Mouse (Mus musculus) kidney, embryonic 14.5 days (tissue): ENCODE results near the gene Mndal. TPM values are rescaled to one million over a fixed set of nuclear protein-coding genes. Genes with fewer than 3 reads are reported as not detected.
"Not testable (repeated sequence)": the region's sequence is repeated elsewhere in the genome, so short reads cannot be mapped to it uniquely, and the experiment has no call there.

Source experiments
- ATAC-seq: fragments of 200-750 bp; cut with Nextera tagmentation; 2 replicates; pipeline ENCODE4 v1.8.0; 2017; ENCODE audit warnings: moderate number of reproducible peaks, mild to moderate bottlenecking, moderate TSS enrichment, moderate library complexity; ENCODE audit not compliant: low FRiP score, low TSS enrichment
- H3K27ac ChIP-seq: fragments of 300-500 bp; sonication (generic); 2 replicates; pipeline ENCODE4 v1.5.1; 2014; ENCODE audit warnings: low read depth, mild to moderate bottlenecking, low read length, moderate library complexity, mixed read lengths
- H3K27me3 ChIP-seq: fragments of 300-500 bp; sonication (generic); 2 replicates; pipeline ENCODE4 v1.6.1; 2014; ENCODE audit warnings: mild to moderate bottlenecking, low read length; ENCODE audit not compliant: control insufficient read depth, insufficient read depth
- H3K36me3 ChIP-seq: fragments of 300-500 bp; sonication (generic); 2 replicates; pipeline ENCODE4 v1.6.1; 2014; ENCODE audit warnings: low read length, mixed read lengths; ENCODE audit not compliant: control insufficient read depth, insufficient read depth
- H3K4me1 ChIP-seq: fragments of 300-500 bp; sonication (generic); 2 replicates; pipeline ENCODE4 v1.6.1; 2014; ENCODE audit warnings: low read length, mixed read lengths; ENCODE audit not compliant: control insufficient read depth, insufficient read depth
- H3K4me2 ChIP-seq: fragments of 300-500 bp; sonication (generic); replicated peaks from 2 replicates; pipeline ENCODE4 v1.6.1; 2014; ENCODE audit warnings: low read depth, mild to moderate bottlenecking, low read length
- H3K4me3 ChIP-seq: fragments of 300-500 bp; sonication (generic); 2 replicates; pipeline ENCODE4 v1.5.1; 2014; ENCODE audit warnings: mild to moderate bottlenecking, low read length
- H3K9ac ChIP-seq: fragments of 300-500 bp; sonication (generic); 2 replicates; pipeline ENCODE4 v1.6.1; 2014; ENCODE audit warnings: low read depth, mild to moderate bottlenecking, low read length, moderate library complexity
- H3K9me3 ChIP-seq: fragments of 300-500 bp; sonication (generic); 2 replicates; pipeline ENCODE4 v1.6.1; 2016; ENCODE audit warnings: low read length; ENCODE audit not compliant: control insufficient read depth
- WGBS: fragments of 180-500 bp; shearing (Covaris S2); extraction: QIAGEN DNeasy Blood & Tissue Kit; methylation state at CpG from one replicate; pipeline ENCODE4 v1.1.7; 2014; 5-methylcytosine and 5-hydroxymethylcytosine counted together
- polyA plus RNA-seq: library from polyadenylated mRNA; unstranded; fragments of >200 nt; fragmentation: Nextera tagmentation; extraction: Ambion mirVana; gene quantifications from 2 replicates; pipeline ENCODE4 v1.2.1, GENCODE M21; 2014

The Mndal gene
- polyA plus RNA-seq, 1 experiment from 2014 or later = 1.8 TPM

- WGBS = 85% methylated on average over 2 of the region's 2 CpGs
- H3K4me2 ChIP-seq = no peak overlapping the region
- no peaks in the 10 kb centered on the region for H3K27me3 ChIP-seq
- no peak overlapping the region for H3K27ac ChIP-seq
- H3K4me1 ChIP-seq = no peaks in the 10 kb centered on the region
- H3K9ac ChIP-seq = no peak overlapping the region
- ATAC-seq = no peak
- H3K36me3 ChIP-seq = no peaks in the 10 kb centered on the region
- H3K9me3 ChIP-seq = no peaks in the 10 kb centered on the region
- no peak overlapping the region for H3K4me3 ChIP-seq
Observed at GRCm38 (mm10) chr1:173911808-173912464, 30.4 kb downstream of the Mndal start.

- not testable (repeated sequence) for H3K4me2 ChIP-seq, ATAC-seq, H3K9ac ChIP-seq, H3K9me3 ChIP-seq, H3K27me3 ChIP-seq, H3K36me3 ChIP-seq, H3K4me3 ChIP-seq, H3K27ac ChIP-seq, H3K4me1 ChIP-seq
Observed at GRCm38 (mm10) chr1:173908390-173908789, 33.9 kb downstream of the Mndal start.

- ATAC-seq, H3K27me3 ChIP-seq, H3K27ac ChIP-seq, H3K36me3 ChIP-seq, H3K4me3 ChIP-seq, H3K4me2 ChIP-seq, H3K9ac ChIP-seq, H3K4me1 ChIP-seq, H3K9me3 ChIP-seq: not testable (repeated sequence)
- WGBS = 87% methylated on average over 4 of the region's 4 CpGs
Observed at GRCm38 (mm10) chr1:173905885-173906284, 36.4 kb downstream of the Mndal start.

- not testable (repeated sequence) for H3K4me2 ChIP-seq, ATAC-seq, H3K4me1 ChIP-seq, H3K27me3 ChIP-seq, H3K27ac ChIP-seq, H3K4me3 ChIP-seq, H3K36me3 ChIP-seq, H3K9me3 ChIP-seq, H3K9ac ChIP-seq
Observed at GRCm38 (mm10) chr1:173889741-173890140, 52.5 kb downstream of the Mndal start.

GRCm38 (mm10) chr1:173887026-173887787 lies 55.1 kb downstream of the Mndal start:
- H3K9ac ChIP-seq, ATAC-seq, H3K4me2 ChIP-seq, H3K9me3 ChIP-seq, H3K4me1 ChIP-seq, H3K27ac ChIP-seq, H3K27me3 ChIP-seq, H3K4me3 ChIP-seq, H3K36me3 ChIP-seq: not testable (repeated sequence)
- 80% methylated on average over 1 of the region's 2 CpGs for WGBS

GRCm38 (mm10) chr1:173880004-173880666 lies 62.2 kb downstream of the Mndal start:
- not testable (repeated sequence) for ATAC-seq, H3K27me3 ChIP-seq, H3K4me1 ChIP-seq, H3K9me3 ChIP-seq, H3K27ac ChIP-seq, H3K4me3 ChIP-seq, H3K4me2 ChIP-seq, H3K36me3 ChIP-seq, H3K9ac ChIP-seq
- 80% methylated on average over 3 of the region's 3 CpGs for WGBS

DNA sequence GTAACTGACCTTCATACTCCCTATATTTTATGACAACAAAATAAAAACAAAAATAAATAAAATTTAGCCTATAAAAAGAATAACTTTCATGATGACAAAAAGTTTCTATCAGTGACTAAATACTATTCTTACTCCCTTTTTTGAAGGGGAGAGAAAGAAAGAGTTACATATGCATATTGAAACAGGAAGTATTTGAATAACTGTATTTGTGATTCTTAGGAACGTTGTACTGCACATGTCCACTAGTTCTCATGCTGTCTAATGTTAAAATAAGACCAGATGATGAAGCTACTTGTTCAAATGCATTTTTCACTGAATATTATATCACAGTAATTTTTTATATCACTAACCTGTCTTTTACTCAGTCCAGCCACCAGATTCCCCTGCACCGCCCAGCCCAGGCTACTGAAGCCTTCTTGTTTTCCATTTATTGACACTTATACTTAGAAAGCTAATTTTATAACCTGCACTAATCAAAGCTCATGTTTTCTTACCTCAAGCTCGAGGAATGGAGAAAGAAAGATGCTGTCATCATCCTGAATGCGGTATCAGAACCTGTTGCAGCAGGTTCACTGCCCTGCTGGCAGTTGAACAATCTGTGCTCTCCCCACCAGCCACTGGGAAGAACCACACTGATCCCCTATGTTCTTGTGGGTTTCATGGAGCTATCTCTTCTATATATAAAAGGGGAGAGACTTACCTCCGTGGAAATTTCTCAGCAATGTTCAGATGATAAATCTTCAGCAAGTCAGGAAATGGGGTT lies 62.9 kb downstream of the Mndal start:
- H3K36me3 ChIP-seq, H3K9me3 ChIP-seq, H3K9ac ChIP-seq, H3K4me3 ChIP-seq, H3K4me1 ChIP-seq, H3K4me2 ChIP-seq, H3K27ac ChIP-seq, ATAC-seq, H3K27me3 ChIP-seq: not testable (repeated sequence)
- 83% methylated on average over 5 of the region's 5 CpGs for WGBS

DNA sequence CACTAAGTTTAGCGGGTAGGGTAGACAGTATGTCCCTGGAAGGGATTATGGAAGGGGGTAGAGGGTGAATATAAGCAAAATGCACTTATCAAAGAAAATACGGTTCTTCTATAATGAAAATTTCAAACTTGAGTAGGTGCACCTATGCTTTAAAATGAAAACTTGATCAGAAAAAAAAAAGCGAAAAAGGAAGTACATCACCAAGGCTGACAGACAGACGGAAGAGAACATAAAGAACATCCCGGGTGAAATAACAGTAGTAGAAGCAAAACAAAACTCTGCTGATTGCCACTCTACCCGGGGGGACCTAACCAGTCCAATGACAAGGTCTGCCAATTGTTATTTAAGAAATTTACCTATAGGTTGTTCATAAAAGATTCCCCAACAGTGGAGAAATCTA lies 64.0 kb downstream of the Mndal start:
- not testable (repeated sequence) for H3K9me3 ChIP-seq, H3K4me2 ChIP-seq, H3K27me3 ChIP-seq, H3K36me3 ChIP-seq, H3K4me3 ChIP-seq, ATAC-seq, H3K4me1 ChIP-seq, H3K9ac ChIP-seq, H3K27ac ChIP-seq
- WGBS = 90% methylated on average over 6 of the region's 6 CpGs

DNA sequence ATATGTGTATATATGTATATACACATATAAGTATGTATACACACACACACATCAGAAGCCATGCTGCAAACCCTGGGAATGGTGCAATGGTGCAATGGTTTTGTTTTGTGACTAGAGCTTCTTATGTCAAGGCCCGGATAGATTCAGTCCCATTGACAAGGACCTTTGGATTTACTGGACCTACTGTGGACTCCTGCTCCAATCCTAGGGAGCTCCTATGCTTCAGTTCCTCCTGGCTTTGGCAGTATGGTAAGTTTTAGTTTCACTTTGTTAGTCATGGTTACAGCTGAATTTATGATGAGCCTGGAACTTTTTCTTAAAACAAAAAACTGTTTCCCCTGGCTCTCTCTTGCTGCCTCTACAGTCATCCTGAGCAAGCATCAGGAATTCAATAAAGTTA lies 65.2 kb downstream of the Mndal start:
- not testable (repeated sequence) for H3K4me1 ChIP-seq, H3K36me3 ChIP-seq, H3K27me3 ChIP-seq, H3K27ac ChIP-seq, H3K9ac ChIP-seq, ATAC-seq, H3K4me3 ChIP-seq, H3K4me2 ChIP-seq, H3K9me3 ChIP-seq
- 88% methylated on average over 1 of the region's 1 CpGs for WGBS
